ENCODE assay signal across 11 mouse cellular contexts in genomic region chr9:59266332-59266731, GRCm38 (mm10). TPM values are rescaled to one million over a fixed set of nuclear protein-coding genes. Genes with fewer than 3 reads are reported as not detected.
DNase-seq lines count a peak whose midpoint lies in the region; ATAC-seq and TF ChIP-seq lines count a peak whose summit lies in the region.
"Had no signal": no experiment of that assay in that cellular context is flagged by ENCODE, and none has a peak within 500 bp of the region (broad histone marks: within the 10 kb centered on the region; RNA-seq: fewer than 3 reads in every experiment).

No protein-coding gene starts in this region.

- TF ChIP-seq EP300 in liver, postnatal 0 days (IDR thresholded peaks at IDR 0.05; ENCODE audit: low read depth), result no peak

- 31% methylated on average over 6 of the region's 6 CpGs for WGBS in forebrain, postnatal 0 days
- 50% methylated on average over 6 of the region's 6 CpGs for WGBS in forebrain, embryonic 14.5 days
- 47% methylated on average over 6 of the region's 6 CpGs for WGBS in liver, postnatal 0 days (ENCODE audit: insufficient replicate concordance)

- DNase-seq in forebrain, postnatal 0 days, result no peak
- no peak for DNase-seq in forebrain, embryonic 14.5 days (ENCODE audit: low spot score)
- peak; percentile 79 for DNase-seq in 416B (ENCODE audit: low read depth)
- DNase-seq in adipocyte (ENCODE audit: low spot score), result peak; percentile 72
- no peak for DNase-seq in liver, postnatal 0 days
- DNase-seq in cerebellum, adult 9-10 months, result no peak
- no peak for DNase-seq in left cerebral cortex, adult 9 months (ENCODE audit: low spot score in 2 of 2)
- DNase-seq in frontal cortex, adult 2 months (ENCODE audit: extremely low spot score in 1 of 2, low spot score in 1 of 2), result no peak
- DNase-seq: heart, postnatal 10 days had no signal

- no peaks in the 10 kb centered on the region for H3K27me3 ChIP-seq in forebrain, postnatal 0 days (ENCODE audit: insufficient read depth, low read length)
- H3K27me3 ChIP-seq in forebrain, embryonic 14.5 days (replicated peaks; ENCODE audit: control insufficient read depth, insufficient read depth, low read length), result no peaks in the 10 kb centered on the region
- H3K27me3 ChIP-seq in liver, postnatal 0 days (ENCODE audit: insufficient read depth, low read length), result no peaks in the 10 kb centered on the region
- H3K27me3 ChIP-seq: limb, embryonic 13.5 days had no signal

- H3K4me1 ChIP-seq in forebrain, postnatal 0 days (ENCODE audit: insufficient read depth), result no peaks in the 10 kb centered on the region
- no peaks in the 10 kb centered on the region for H3K4me1 ChIP-seq in forebrain, embryonic 14.5 days (ENCODE audit: control insufficient read depth, insufficient read depth, low read length)
- no peaks in the 10 kb centered on the region; the same call in 1 of the 2 replicates for H3K4me1 ChIP-seq in liver, postnatal 0 days (ENCODE audit: insufficient read depth)

- H3K9me3 ChIP-seq in forebrain, postnatal 0 days (ENCODE audit: low read length), result no peaks in the 10 kb centered on the region
- H3K9me3 ChIP-seq in forebrain, embryonic 14.5 days (replicated peaks; ENCODE audit: control insufficient read depth, low read length), result no peaks in the 10 kb centered on the region
- H3K9me3 ChIP-seq in liver, postnatal 0 days (ENCODE audit: low read length), result no peaks in the 10 kb centered on the region
- H3K9me3 ChIP-seq: limb, embryonic 13.5 days had no signal

- H3K4me2 ChIP-seq in forebrain, postnatal 0 days (ENCODE audit: low read depth), result no peak overlapping the region
- no peak overlapping the region for H3K4me2 ChIP-seq in forebrain, embryonic 14.5 days (ENCODE audit: low read length)
- no peak overlapping the region for H3K4me2 ChIP-seq in liver, postnatal 0 days (ENCODE audit: low read depth, low read length)
- H3K4me2 ChIP-seq: limb, embryonic 13.5 days had no signal

- H3K27ac ChIP-seq in forebrain, postnatal 0 days (ENCODE audit: low read depth, low read length), result no peak overlapping the region
- H3K27ac ChIP-seq in forebrain, embryonic 14.5 days (ENCODE audit: low read depth, low read length), result no peak overlapping the region
- no peak overlapping the region for H3K27ac ChIP-seq in liver, postnatal 0 days (ENCODE audit: low read depth)
- H3K27ac ChIP-seq: limb, embryonic 13.5 days had no signal

- no peak for ATAC-seq in forebrain, postnatal 0 days
- no peak for ATAC-seq in forebrain, embryonic 14.5 days
- no peak for ATAC-seq in liver, postnatal 0 days

- 0 out of 2 replicates have a peak, but pooled peaks have one; percentile 21 for TF ChIP-seq CTCF in forebrain, postnatal 0 days (IDR thresholded peaks at IDR 0.05; ENCODE audit: low read depth)
- peak; percentile 60 for TF ChIP-seq CTCF in liver, postnatal 0 days (IDR thresholded peaks at IDR 0.05; ENCODE audit: low read depth)

- no peak overlapping the region for H3K4me3 ChIP-seq in forebrain, postnatal 0 days (ENCODE audit: low read depth, low read length)
- no peak overlapping the region for H3K4me3 ChIP-seq in forebrain, embryonic 14.5 days (ENCODE audit: low read depth, low read length)
- H3K4me3 ChIP-seq in liver, postnatal 0 days (ENCODE audit: low read depth, low read length), result no peak overlapping the region
- H3K4me3 ChIP-seq: erythroblast, embryonic 14.5 days; limb, embryonic 13.5 days had no signal

- no peak overlapping the region for H3K9ac ChIP-seq in forebrain, postnatal 0 days
- H3K9ac ChIP-seq in forebrain, embryonic 14.5 days (ENCODE audit: low read length), result no peak overlapping the region
- no peak overlapping the region for H3K9ac ChIP-seq in liver, postnatal 0 days (replicated peaks)
- H3K9ac ChIP-seq: limb, embryonic 13.5 days had no signal

- H3K36me3 ChIP-seq in forebrain, postnatal 0 days (ENCODE audit: insufficient read depth), result no peaks in the 10 kb centered on the region
- H3K36me3 ChIP-seq in forebrain, embryonic 14.5 days (ENCODE audit: control insufficient read depth, insufficient read depth, low read length), result no peaks in the 10 kb centered on the region
- no peaks in the 10 kb centered on the region for H3K36me3 ChIP-seq in liver, postnatal 0 days (replicated peaks; ENCODE audit: insufficient read depth, low read length)
- H3K36me3 ChIP-seq: limb, embryonic 13.5 days had no signal

RNA-seq across cellular contexts. Expression of gene Adpgk, which starts 25.0 kb away (rescaled TPM):
- total RNA-seq in forebrain, postnatal 0 days (2014; rRNA removed), result 20.4 and 26.8 TPM in 2 replicates
- 14.5 and 16.2 TPM in 2 replicates for polyA plus RNA-seq in forebrain, postnatal 0 days (2015; fragmentation: Nextera tagmentation; extraction: Ambion mirVana)
- 21.9 and 23.6 TPM in 2 replicates for polyA plus RNA-seq in forebrain, embryonic 14.5 days (2014; fragmentation: Nextera tagmentation; extraction: Ambion mirVana)
- 24.1 and 24.6 TPM in 2 replicates for polyA plus RNA-seq in liver, postnatal 0 days (2015; fragmentation: Nextera tagmentation; extraction: Ambion mirVana)
- polyA plus RNA-seq in frontal cortex, adult 2 months (2012; rRNA removed), result 18.0 and 19.7 TPM in 2 replicates

Comparison
In these comparisons a context has a peak if more than half of its experiments do, and no peak if none do; other contexts are left out.
1. DNase-seq: peak in 416B (single experiment) and adipocyte (single experiment); none in forebrain, postnatal 0 days (single experiment), forebrain, embryonic 14.5 days (single experiment), liver, postnatal 0 days (single experiment), cerebellum, adult 9-10 months (single experiment), left cerebral cortex, adult 9 months (0 of 2) and frontal cortex, adult 2 months (0 of 2).